Mouse (Mus musculus): ENCODE results near the gene Ift122.

DNA sequence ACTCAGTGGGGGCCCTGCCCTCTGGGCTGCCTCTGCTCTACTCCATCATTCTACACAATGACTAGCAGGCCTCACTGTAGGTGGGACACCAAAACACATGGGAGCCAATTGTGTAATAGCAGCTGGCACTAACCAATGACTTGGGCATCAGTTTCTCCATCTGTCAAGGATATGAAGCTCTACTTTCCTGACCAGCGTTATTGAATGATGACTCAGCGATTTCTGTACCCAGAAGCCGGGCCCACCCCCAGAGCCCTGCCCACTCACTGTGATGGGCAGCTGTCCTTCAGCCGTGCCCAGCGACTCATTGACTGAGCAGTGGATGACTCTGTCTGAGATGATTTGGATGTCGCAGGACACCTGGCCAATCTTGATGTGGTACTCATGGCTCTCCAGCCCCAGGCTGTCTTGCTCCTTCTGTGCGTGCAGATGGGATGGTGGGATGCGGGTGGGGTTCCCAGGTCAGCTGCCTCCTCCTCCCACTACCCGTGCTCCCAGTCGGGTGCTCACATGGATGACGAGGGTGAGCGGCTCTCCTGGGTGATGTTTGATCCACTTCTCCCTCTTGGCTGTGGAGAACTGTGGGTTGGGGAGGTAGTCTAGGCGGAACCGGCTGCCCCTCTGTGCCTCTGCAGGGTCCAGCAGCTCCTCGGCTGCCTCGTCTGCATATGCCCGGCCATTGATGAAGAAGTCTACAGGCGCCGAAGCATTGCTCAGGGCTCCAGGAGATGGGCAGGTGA, 113.1 kb downstream of the Ift122 start:
- TF ChIP-seq CTCF (conservative IDR thresholded peaks at IDR 0.05; ENCODE audit: low read length) = no peak
- no peak for TF ChIP-seq NANOG (IDR thresholded peaks at IDR 0.05; ENCODE audit: borderline replicate concordance, low read length)
- no peak for TF ChIP-seq POU5F1 (IDR thresholded peaks at IDR 0.05; ENCODE audit: borderline replicate concordance, low read length)
